Mouse (Mus musculus): ENCODE measurements around the gene Trappc3l.

GRCm38 (mm10) chr10:34096418-34096883 is 59.1 kb downstream of the Trappc3l start, which contains the start of gene Calhm5:
- TF ChIP-seq GATA1 (IDR thresholded peaks at IDR 0.05; ENCODE audit: low read length) (no peak), TAL1 (IDR thresholded peaks at IDR 0.05; ENCODE audit: low read length) (no peak)

All from erythroblast, embryonic 14.5 days (primary cell).